Mouse (Mus musculus) intestine, embryonic 16.5 days (tissue): ENCODE data around the gene BC055324. TPM values are rescaled to one million over a fixed set of nuclear protein-coding genes. Genes with fewer than 3 reads are reported as not detected.

ENCODE experiments used
- ATAC-seq: fragments of 200-750 bp; cut with Nextera tagmentation; 2 replicates; pipeline ENCODE4 v1.8.0; 2017; ENCODE audit warnings: moderate TSS enrichment, moderate library complexity
- H3K27ac ChIP-seq: fragments of 300-500 bp; sonication (generic); 2 replicates; pipeline ENCODE4 v1.5.1; 2014; ENCODE audit warnings: mild to moderate bottlenecking, low read length
- H3K27me3 ChIP-seq: fragments of 300-500 bp; sonication (generic); replicated peaks from 2 replicates; pipeline ENCODE4 v1.6.1; 2014; ENCODE audit warnings: low read length, control low read depth, mixed read lengths; ENCODE audit not compliant: control insufficient read depth, insufficient read depth
- H3K36me3 ChIP-seq: fragments of 300-500 bp; sonication (generic); 2 replicates; pipeline ENCODE4 v1.6.1; 2014; ENCODE audit warnings: low read length, control low read depth; ENCODE audit not compliant: control insufficient read depth, insufficient read depth
- H3K4me1 ChIP-seq: fragments of 300-500 bp; sonication (generic); 2 replicates; pipeline ENCODE4 v1.6.1; 2014; ENCODE audit warnings: low read length, control low read depth, mixed read lengths; ENCODE audit not compliant: control insufficient read depth, insufficient read depth
- H3K4me2 ChIP-seq: fragments of 300-500 bp; sonication (generic); 2 replicates; pipeline ENCODE4 v1.6.1; 2014; ENCODE audit warnings: low read depth, low read length, control low read depth
- H3K4me3 ChIP-seq: fragments of 300-500 bp; sonication (generic); 2 replicates; pipeline ENCODE4 v1.5.1; 2014; ENCODE audit warnings: mild to moderate bottlenecking, low read length
- H3K9ac ChIP-seq: fragments of 300-500 bp; sonication (generic); 2 replicates; pipeline ENCODE4 v1.6.1; 2014; ENCODE audit warnings: low read depth, low read length
- H3K9me3 ChIP-seq: fragments of 300-500 bp; sonication (generic); 2 replicates; pipeline ENCODE4 v1.6.1; 2016; ENCODE audit warnings: low read length, control low read depth; ENCODE audit not compliant: control insufficient read depth
- WGBS: fragments of 180-500 bp; shearing (Covaris S2); extraction: QIAGEN DNeasy Blood & Tissue Kit; methylation state at CpG from one replicate; pipeline ENCODE4 v1.1.7; 2014; 5-methylcytosine and 5-hydroxymethylcytosine counted together
- polyA plus RNA-seq: library from polyadenylated mRNA; unstranded; fragments of >200 nt; fragmentation: Nextera tagmentation; extraction: Ambion mirVana; gene quantifications from 2 replicates; pipeline ENCODE4 v1.2.1, GENCODE M21; 2015

The BC055324 gene
- polyA plus RNA-seq, 1 experiment from 2014 or later, result 13.9 TPM

DNA sequence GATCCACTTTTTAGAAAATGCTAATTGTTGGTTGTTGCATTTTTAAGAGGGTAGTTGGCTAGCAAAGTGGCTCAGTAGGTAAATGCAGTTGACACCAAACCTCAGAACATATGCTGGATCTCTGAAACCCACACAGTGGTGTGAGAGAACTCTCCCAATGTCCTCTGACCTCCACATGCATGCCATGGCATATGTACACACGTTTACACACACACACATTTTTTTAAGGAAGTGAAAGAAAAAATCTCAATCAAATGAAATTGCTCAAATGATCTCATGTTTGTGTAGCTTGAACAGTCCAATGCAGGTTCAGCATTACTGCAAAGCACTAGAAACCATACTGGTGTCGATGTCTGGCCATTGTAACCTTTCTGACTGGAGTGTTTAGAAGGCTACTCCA, 95.0 kb downstream of the BC055324 start:
- no peaks in the 10 kb centered on the region for H3K9me3 ChIP-seq
- H3K9ac ChIP-seq, result no peak overlapping the region
- no peak overlapping the region for H3K27ac ChIP-seq
- H3K4me3 ChIP-seq, result no peak overlapping the region
- no peaks in the 10 kb centered on the region for H3K4me1 ChIP-seq
- H3K27me3 ChIP-seq, result no peaks in the 10 kb centered on the region
- H3K4me2 ChIP-seq, result no peak overlapping the region
- no peaks in the 10 kb centered on the region for H3K36me3 ChIP-seq
- ATAC-seq, result no peak
- 88% methylated on average over 2 of the region's 2 CpGs for WGBS

DNA sequence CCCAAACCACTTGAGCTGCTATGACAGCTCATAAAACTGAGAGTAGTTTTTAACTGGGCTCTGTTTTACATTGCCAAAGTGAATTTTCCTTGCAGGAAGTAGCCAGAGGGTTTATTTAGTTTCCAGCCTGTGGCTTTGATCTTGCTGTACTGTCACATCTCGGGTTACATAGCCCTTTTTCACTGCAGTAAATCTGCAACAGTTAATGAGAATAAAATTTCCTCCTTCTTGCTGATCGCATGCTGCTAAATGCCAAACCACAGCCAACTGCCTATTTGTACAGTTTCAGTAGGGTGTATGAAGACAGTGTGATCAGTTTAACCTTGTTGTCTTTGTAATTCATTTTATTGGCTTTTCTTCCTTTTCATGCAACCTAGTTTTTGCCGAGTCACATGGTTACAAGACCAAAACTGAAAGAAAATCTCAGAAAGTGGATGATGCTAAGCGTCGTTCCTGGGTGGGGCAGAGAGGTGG, 96.3 kb downstream of the BC055324 start:
- Histone ChIP-seq H3K27me3 (no peaks in the 10 kb centered on the region), H3K36me3 (no peaks in the 10 kb centered on the region), H3K9ac (no peak overlapping the region), H3K4me3 (no peak overlapping the region), H3K27ac (no peak overlapping the region), H3K4me2 (no peak overlapping the region), H3K4me1 (no peaks in the 10 kb centered on the region), H3K9me3 (no peaks in the 10 kb centered on the region)
- WGBS, result 53% methylated on average over 5 of the region's 5 CpGs
- no peak for ATAC-seq

Other genes with a start within 250 kb of the BC055324 start
- gene Kifap3, start 215.2 kb downstream of the BC055324 start, polyA plus RNA-seq, result 16.1 and 17.0 TPM in 2 replicates
- 12.9 and 14.2 TPM in 2 replicates for gene Scyl3, start 65.7 kb downstream of the BC055324 start, polyA plus RNA-seq
- 8.5 and 9.1 TPM in 2 replicates for gene Mettl18, start 93 bp upstream of the BC055324 start, polyA plus RNA-seq
- 0.05 and 0.06 TPM in 2 replicates for gene Sele, start 53.4 kb upstream of the BC055324 start, polyA plus RNA-seq
- gene Sell, start 67.2 kb upstream of the BC055324 start, polyA plus RNA-seq, result 0.93 and 1.2 TPM in 2 replicates
- 0.10 and 0.13 TPM in 2 replicates for gene Selp, start 120.5 kb upstream of the BC055324 start, polyA plus RNA-seq
- gene F5, start 157.0 kb upstream of the BC055324 start, polyA plus RNA-seq, result 0.32 and 0.36 TPM in 2 replicates